Mouse (Mus musculus): Measurements from ENCODE around the gene Sepsecs. TPM values are rescaled to one million over a fixed set of nuclear protein-coding genes. Genes with fewer than 3 reads are reported as not detected.
A peak's percentile ranks its signal among the peaks of the same experiment; 100 is the strongest.

Gene Sepsecs
- polyA plus RNA-seq, 1 experiment from 2014 or later, result 8.2 TPM

GRCm38 (mm10) chr5:52616549-52616948, 53.0 kb downstream of the Sepsecs start:
- Histone ChIP-seq H3K9me3 (replicated peaks) (no peaks in the 10 kb centered on the region), H3K36me3 (no peaks in the 10 kb centered on the region), H3K27me3 (ENCODE audit: low read depth, poor library complexity, severe bottlenecking) (peaks cover 30% of the 10 kb centered on the region), H3K4me3 (no peak overlapping the region), H3K4me1 (peaks cover 41% of the 10 kb centered on the region), H3K27ac (no peak overlapping the region)
- peak; percentile 39 for DNase-seq (ENCODE audit: low spot score)
- 2% methylated on average over 2 of the region's 2 CpGs for WGBS

DNA sequence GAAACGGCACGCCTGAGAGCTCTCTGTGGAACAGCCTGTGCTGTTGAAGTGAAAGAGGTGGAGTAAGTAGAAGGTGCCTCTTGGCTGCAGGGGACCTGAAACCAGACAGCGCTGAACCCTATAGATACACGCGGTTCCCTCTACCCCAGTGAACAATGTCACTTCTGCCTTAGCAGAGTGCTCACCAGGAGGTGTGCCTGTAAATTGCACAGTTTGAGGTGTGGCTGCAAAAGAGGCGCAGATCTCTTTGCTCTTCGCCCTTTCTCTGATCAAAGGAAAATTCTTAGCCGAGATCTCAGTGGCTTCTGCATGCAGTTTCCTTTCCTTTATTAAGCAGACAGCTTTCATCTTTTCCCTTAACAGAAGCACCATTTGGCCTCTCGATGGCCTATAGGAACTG, 54.1 kb downstream of the Sepsecs start:
- Histone ChIP-seq H3K4me3 (no peak overlapping the region), H3K36me3 (no peaks in the 10 kb centered on the region), H3K9me3 (replicated peaks) (no peaks in the 10 kb centered on the region), H3K27ac (no peak overlapping the region), H3K27me3 (ENCODE audit: low read depth, poor library complexity, severe bottlenecking) (peaks cover 30% of the 10 kb centered on the region), H3K4me1 (peaks cover 41% of the 10 kb centered on the region)
- DNase-seq (ENCODE audit: low spot score), result no peak
- 47% methylated on average over 9 of the region's 9 CpGs for WGBS

GRCm38 (mm10) chr5:52614686-52615085, 54.8 kb downstream of the Sepsecs start:
- 70% methylated on average over 4 of the region's 4 CpGs for WGBS
- H3K4me3 ChIP-seq, result no peak overlapping the region
- no peaks in the 10 kb centered on the region for H3K36me3 ChIP-seq
- H3K27ac ChIP-seq, result no peak overlapping the region
- no peak for DNase-seq (ENCODE audit: low spot score)
- peaks cover 41% of the 10 kb centered on the region for H3K4me1 ChIP-seq
- H3K9me3 ChIP-seq (replicated peaks), result no peaks in the 10 kb centered on the region
- peaks cover 23% of the 10 kb centered on the region for H3K27me3 ChIP-seq (ENCODE audit: low read depth, poor library complexity, severe bottlenecking)

GRCm38 (mm10) chr5:52612776-52613175, 56.7 kb downstream of the Sepsecs start:
- H3K4me1 ChIP-seq, result peaks cover 29% of the 10 kb centered on the region
- no peaks in the 10 kb centered on the region for H3K36me3 ChIP-seq
- no peak for DNase-seq (ENCODE audit: low spot score)
- peaks cover 7% of the 10 kb centered on the region for H3K27me3 ChIP-seq (ENCODE audit: low read depth, poor library complexity, severe bottlenecking)
- WGBS, result 89% methylated on average over 8 of the region's 8 CpGs
- H3K9me3 ChIP-seq (replicated peaks), result no peaks in the 10 kb centered on the region
- no peak overlapping the region for H3K4me3 ChIP-seq
- H3K27ac ChIP-seq, result no peak overlapping the region

- Histone ChIP-seq H3K27ac (no peak overlapping the region), H3K36me3 (no peaks in the 10 kb centered on the region), H3K4me1 (peaks cover 18% of the 10 kb centered on the region), H3K9me3 (replicated peaks) (0 out of 2 replicates have a peak, but pooled peaks cover 2% of the 10 kb centered on the region), H3K4me3 (no peak overlapping the region), H3K27me3 (ENCODE audit: low read depth, poor library complexity, severe bottlenecking) (no peaks in the 10 kb centered on the region)
- no peak for DNase-seq (ENCODE audit: low spot score)
- WGBS, result 87% methylated on average over 10 of the region's 10 CpGs
Observed at GRCm38 (mm10) chr5:52611315-52611895, 58.1 kb downstream of the Sepsecs start.

DNA sequence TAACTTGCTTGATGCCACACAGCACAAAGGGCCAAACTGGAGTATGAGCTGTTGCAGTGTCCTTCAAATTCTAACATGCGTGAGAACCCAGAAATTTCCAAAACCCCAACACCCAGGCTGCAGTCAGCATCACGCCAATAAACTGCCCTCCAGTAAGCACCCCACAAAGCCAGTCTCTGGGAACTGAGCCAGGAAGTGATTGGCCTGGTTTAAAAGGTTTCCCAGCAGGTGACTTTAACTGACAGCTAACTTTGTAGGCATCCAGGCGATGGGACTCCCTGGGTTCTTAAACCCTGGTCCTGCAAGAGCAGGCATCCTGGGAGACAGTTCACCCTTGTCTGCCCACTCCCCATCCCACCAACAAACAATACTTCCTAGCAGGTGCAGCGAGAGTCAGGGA, 59.2 kb downstream of the Sepsecs start:
- WGBS, result 72% methylated on average over 4 of the region's 4 CpGs
- Histone ChIP-seq H3K27me3 (ENCODE audit: low read depth, poor library complexity, severe bottlenecking) (no peaks in the 10 kb centered on the region), H3K36me3 (no peaks in the 10 kb centered on the region), H3K9me3 (replicated peaks) (0 out of 2 replicates have a peak, but pooled peaks cover 2% of the 10 kb centered on the region), H3K27ac (no peak overlapping the region), H3K4me1 (peaks cover 9% of the 10 kb centered on the region), H3K4me3 (no peak overlapping the region)
- DNase-seq (ENCODE audit: low spot score), result no peak

- 87% methylated on average over 10 of the region's 10 CpGs for WGBS
- Histone ChIP-seq H3K4me1 (peaks cover 9% of the 10 kb centered on the region), H3K9me3 (replicated peaks) (0 out of 2 replicates have a peak, but pooled peaks cover 2% of the 10 kb centered on the region), H3K27me3 (ENCODE audit: low read depth, poor library complexity, severe bottlenecking) (no peaks in the 10 kb centered on the region), H3K4me3 (no peak overlapping the region), H3K36me3 (no peaks in the 10 kb centered on the region), H3K27ac (no peak overlapping the region)
- DNase-seq (ENCODE audit: low spot score), result no peak
Observed at GRCm38 (mm10) chr5:52609672-52610071, 59.8 kb downstream of the Sepsecs start.

DNA sequence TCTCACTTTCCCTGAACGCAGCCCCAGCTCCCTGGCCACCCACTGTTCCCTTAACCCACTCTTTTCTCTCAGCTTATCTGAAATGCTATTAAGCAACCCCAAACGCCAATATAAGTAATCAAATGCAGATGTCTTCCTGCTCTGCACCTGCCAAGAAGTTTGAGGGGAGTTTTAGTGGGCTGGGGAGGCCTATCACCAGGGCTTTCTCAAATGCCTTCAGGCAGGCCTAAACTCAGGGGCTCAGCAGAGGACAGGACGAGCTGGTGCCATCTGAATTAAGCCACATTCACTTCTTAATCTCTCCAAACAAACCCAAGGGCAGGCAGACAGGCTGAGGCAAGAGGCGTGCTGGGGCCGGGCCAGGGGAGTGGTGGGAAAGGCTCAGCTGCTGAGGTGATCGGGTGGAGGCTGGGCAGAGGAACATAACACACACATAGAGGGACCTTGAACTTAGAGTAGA, 64.9 kb downstream of the Sepsecs start:
- H3K4me1 ChIP-seq, result peaks cover 16% of the 10 kb centered on the region
- DNase-seq (ENCODE audit: low spot score), result no peak
- no peaks in the 10 kb centered on the region for H3K36me3 ChIP-seq
- H3K9me3 ChIP-seq (replicated peaks), result 0 out of 2 replicates have a peak, but pooled peaks cover 2% of the 10 kb centered on the region
- WGBS, result 42% methylated on average over 6 of the region's 6 CpGs
- no peak overlapping the region for H3K4me3 ChIP-seq
- no peak overlapping the region for H3K27ac ChIP-seq
- no peaks in the 10 kb centered on the region for H3K27me3 ChIP-seq (ENCODE audit: low read depth, poor library complexity, severe bottlenecking)

- 95% methylated on average over 9 of the region's 9 CpGs for WGBS
- Histone ChIP-seq H3K4me3 (no peak overlapping the region), H3K4me1 (no peaks in the 10 kb centered on the region), H3K9me3 (replicated peaks) (no peaks in the 10 kb centered on the region), H3K27me3 (ENCODE audit: low read depth, poor library complexity, severe bottlenecking) (no peaks in the 10 kb centered on the region), H3K36me3 (no peaks in the 10 kb centered on the region), H3K27ac (no peak overlapping the region)
- DNase-seq (ENCODE audit: low spot score), result no peak
Observed at GRCm38 (mm10) chr5:52590612-52591011, 78.9 kb downstream of the Sepsecs start.

Other genes with a start within 250 kb of the Sepsecs start
- 0.23 and 0.64 TPM in 2 replicates for gene Ccdc149, start 198.2 kb downstream of the Sepsecs start, polyA plus RNA-seq (2016; fragmentation: Nextera tagmentation; extraction: Ambion mirVana)
- 0.88 and 1.1 TPM in 2 replicates for gene Lgi2, start 103.2 kb downstream of the Sepsecs start, polyA plus RNA-seq (2016; fragmentation: Nextera tagmentation; extraction: Ambion mirVana)
- 13.3 and 16.5 TPM in 2 replicates for gene Pi4k2b, start 71.9 kb upstream of the Sepsecs start, polyA plus RNA-seq (2016; fragmentation: Nextera tagmentation; extraction: Ambion mirVana)
- 24.4 and 24.9 TPM in 2 replicates for gene Zcchc4, start 105.7 kb upstream of the Sepsecs start, polyA plus RNA-seq (2016; fragmentation: Nextera tagmentation; extraction: Ambion mirVana)
- 111 and 132 TPM in 2 replicates for gene Anapc4, start 164.3 kb upstream of the Sepsecs start, polyA plus RNA-seq (2016; fragmentation: Nextera tagmentation; extraction: Ambion mirVana)